Mouse (Mus musculus) neural tube, embryonic 13.5 days (tissue): ENCODE results near the gene Olfr1122. TPM values are rescaled to one million over a fixed set of nuclear protein-coding genes. Genes with fewer than 3 reads are reported as not detected.

Source experiments
- polyA plus RNA-seq: library from polyadenylated mRNA; unstranded; fragments of >200 nt; fragmentation: Nextera tagmentation; extraction: Ambion mirVana; gene quantifications from 2 replicates; pipeline ENCODE4 v1.2.1, GENCODE M21; 2015

The Olfr1122 gene
- polyA plus RNA-seq, 1 experiment from 2014 or later, result not detected

Other genes with a start within 250 kb of the Olfr1122 start
- not detected in 2 replicates for gene Olfr1110, start 245.5 kb upstream of the Olfr1122 start, polyA plus RNA-seq
- gene Olfr1111, start 233.2 kb upstream of the Olfr1122 start, polyA plus RNA-seq, result not detected in 2 replicates
- gene Olfr1112, start 198.1 kb upstream of the Olfr1122 start, polyA plus RNA-seq, result not detected in 2 replicates
- not detected in 2 replicates for gene Olfr1113, start 176.9 kb upstream of the Olfr1122 start, polyA plus RNA-seq
- not detected in 2 replicates for gene Olfr1115, start 137.8 kb upstream of the Olfr1122 start, polyA plus RNA-seq
- gene Olfr1116, start 118.3 kb upstream of the Olfr1122 start, polyA plus RNA-seq, result not detected in 2 replicates
- not detected in 2 replicates for gene Olfr1118, start 78.3 kb upstream of the Olfr1122 start, polyA plus RNA-seq
- gene Olfr1120, start 31.0 kb upstream of the Olfr1122 start, polyA plus RNA-seq, result not detected in 2 replicates
- not detected in 2 replicates for gene Olfr1121, start 16.0 kb upstream of the Olfr1122 start, polyA plus RNA-seq
- not detected in 2 replicates for gene Olfr1123, start 30.8 kb downstream of the Olfr1122 start, polyA plus RNA-seq
- 0.10 TPM in 1 of 2 replicates, not detected in the other for gene Olfr1124, start 44.4 kb downstream of the Olfr1122 start, polyA plus RNA-seq
- gene Olfr1126, start 68.1 kb downstream of the Olfr1122 start, polyA plus RNA-seq, result not detected in 2 replicates
- not detected in 2 replicates for gene Pramel7, start 111.2 kb downstream of the Olfr1122 start, polyA plus RNA-seq
- gene Pramel6, start 120.7 kb downstream of the Olfr1122 start, polyA plus RNA-seq, result not detected in 2 replicates
- not detected in 2 replicates for gene Olfr153, start 145.9 kb downstream of the Olfr1122 start, polyA plus RNA-seq
- gene Olfr1128, start 159.7 kb downstream of the Olfr1122 start, polyA plus RNA-seq, result not detected in 2 replicates
- gene Olfr1129, start 188.1 kb downstream of the Olfr1122 start, polyA plus RNA-seq, result not detected in 2 replicates
- not detected in 2 replicates for gene Olfr1130, start 220.4 kb downstream of the Olfr1122 start, polyA plus RNA-seq
- gene Olfr1131, start 241.3 kb downstream of the Olfr1122 start, polyA plus RNA-seq, result not detected in 2 replicates